Mouse (Mus musculus): Measurements from ENCODE around the gene Htr1d.

The Htr1d gene

GRCm38 (mm10) chr4:136452286-136452685, 29.0 kb downstream of the Htr1d start:
- DNase-seq (ENCODE audit: low spot score in 2 of 2) = no peak

GRCm38 (mm10) chr4:136452792-136453191, 29.5 kb downstream of the Htr1d start:
- no peak for DNase-seq (ENCODE audit: low spot score in 2 of 2)

GRCm38 (mm10) chr4:136454850-136455260, 31.5 kb downstream of the Htr1d start:
- DNase-seq (ENCODE audit: low spot score in 2 of 2) = peak in 1 of 2 experiments; percentile 84

- no peak for DNase-seq (ENCODE audit: low spot score in 2 of 2)
Measured at GRCm38 (mm10) chr4:136456516-136457218, 33.3 kb downstream of the Htr1d start.

- DNase-seq (ENCODE audit: low spot score in 2 of 2) = no peak
Measured at GRCm38 (mm10) chr4:136458276-136458675, 35.0 kb downstream of the Htr1d start.

GRCm38 (mm10) chr4:136459210-136459609, 35.9 kb downstream of the Htr1d start:
- DNase-seq (ENCODE audit: low spot score in 2 of 2) = no peak

- DNase-seq (ENCODE audit: low spot score in 2 of 2) = no peak
Measured at GRCm38 (mm10) chr4:136461206-136461605, 37.9 kb downstream of the Htr1d start.

GRCm38 (mm10) chr4:136461761-136462085, 38.4 kb downstream of the Htr1d start:
- DNase-seq (ENCODE audit: low spot score in 2 of 2) = no peak

- DNase-seq (ENCODE audit: low spot score in 2 of 2) = peak in 1 of 2 experiments; percentile 58
Measured at GRCm38 (mm10) chr4:136462086-136462838, 38.9 kb downstream of the Htr1d start, which contains the start of gene 6030445D17Rik. TSS of gene 6030445D17Rik (plus strand) at chr4:136462250.

GRCm38 (mm10) chr4:136462839-136463178, 39.5 kb downstream of the Htr1d start:
- DNase-seq (ENCODE audit: low spot score in 2 of 2) = peak in 1 of 2 experiments; percentile 47

GRCm38 (mm10) chr4:136463436-136463835, 40.1 kb downstream of the Htr1d start:
- no peak for DNase-seq (ENCODE audit: low spot score in 2 of 2)

- no peak for DNase-seq (ENCODE audit: low spot score in 2 of 2)
Measured at GRCm38 (mm10) chr4:136466226-136466625, 42.9 kb downstream of the Htr1d start.

- DNase-seq (ENCODE audit: low spot score in 2 of 2) = peak; percentile 59 to 86
Measured at GRCm38 (mm10) chr4:136468553-136469327, 45.4 kb downstream of the Htr1d start.

GRCm38 (mm10) chr4:136469371-136469903, 46.1 kb downstream of the Htr1d start, which contains the start of gene Luzp1:
TSS of gene Luzp1 (plus strand) at chr4:136469761.
- DNase-seq (ENCODE audit: low spot score in 2 of 2) = peak; percentile 78 to 95

- no peak for DNase-seq (ENCODE audit: low spot score in 2 of 2)
Measured at GRCm38 (mm10) chr4:136469941-136470346, 46.6 kb downstream of the Htr1d start.

- DNase-seq (ENCODE audit: low spot score in 2 of 2) = peak in 1 of 2 experiments; percentile 23
Measured at GRCm38 (mm10) chr4:136470347-136471071, 47.2 kb downstream of the Htr1d start.

- no peak for DNase-seq (ENCODE audit: low spot score in 2 of 2)
Measured at GRCm38 (mm10) chr4:136476692-136477091, 53.4 kb downstream of the Htr1d start.

- DNase-seq (ENCODE audit: low spot score in 2 of 2) = no peak
Measured at GRCm38 (mm10) chr4:136486549-136486948, 63.2 kb downstream of the Htr1d start.

Measured in left cerebral cortex, adult 9 months (tissue).